Mouse (Mus musculus) WW6 (cell line): ENCODE results near the gene Il16.

Experiments used
- DNase-seq: peaks from one replicate; pipeline ENCODE4 v3.0.0-alpha.2; 2013; ENCODE audit warnings: low read depth, low spot score

Il16 gene

DNA sequence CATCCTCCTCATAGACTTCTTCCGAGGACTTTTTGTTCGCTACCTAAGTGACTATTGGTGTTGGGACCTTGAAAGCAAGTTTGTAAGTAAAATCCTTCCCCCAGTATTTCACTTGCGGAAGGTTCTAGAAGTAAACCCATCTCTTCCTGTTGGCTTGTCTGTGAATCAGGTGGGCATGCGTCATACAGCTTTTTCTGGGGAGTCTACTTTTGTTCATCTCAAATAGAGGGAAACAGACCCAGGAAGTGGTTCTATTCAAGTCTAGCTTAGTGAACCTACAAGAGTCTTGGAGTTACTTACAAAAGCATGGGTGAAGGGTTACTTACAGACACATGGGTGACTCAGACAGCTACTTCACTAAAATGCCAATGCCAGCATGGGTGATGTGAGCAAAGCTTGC is 135.6 kb downstream of the Il16 start:
- no peak for DNase-seq

DNA sequence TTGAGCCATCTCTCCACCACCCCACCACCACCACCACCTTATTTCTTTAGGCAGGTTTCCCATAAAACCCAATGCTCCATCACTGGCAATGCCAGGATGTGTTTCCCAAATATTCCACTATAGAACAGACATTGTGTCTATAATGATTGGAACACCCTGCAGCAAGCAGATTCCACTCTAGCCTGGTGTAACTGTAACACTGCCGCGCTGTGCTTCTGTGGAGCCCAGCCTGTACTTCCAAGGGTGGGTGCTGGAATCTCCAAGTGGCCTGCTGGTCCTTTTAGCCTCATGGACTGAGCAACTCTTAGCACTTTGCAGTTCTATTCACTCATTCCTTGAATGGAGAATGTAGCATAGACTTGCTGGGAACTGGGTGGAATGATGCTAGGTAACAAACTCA is 138.7 kb downstream of the Il16 start:
- no peak for DNase-seq

DNA sequence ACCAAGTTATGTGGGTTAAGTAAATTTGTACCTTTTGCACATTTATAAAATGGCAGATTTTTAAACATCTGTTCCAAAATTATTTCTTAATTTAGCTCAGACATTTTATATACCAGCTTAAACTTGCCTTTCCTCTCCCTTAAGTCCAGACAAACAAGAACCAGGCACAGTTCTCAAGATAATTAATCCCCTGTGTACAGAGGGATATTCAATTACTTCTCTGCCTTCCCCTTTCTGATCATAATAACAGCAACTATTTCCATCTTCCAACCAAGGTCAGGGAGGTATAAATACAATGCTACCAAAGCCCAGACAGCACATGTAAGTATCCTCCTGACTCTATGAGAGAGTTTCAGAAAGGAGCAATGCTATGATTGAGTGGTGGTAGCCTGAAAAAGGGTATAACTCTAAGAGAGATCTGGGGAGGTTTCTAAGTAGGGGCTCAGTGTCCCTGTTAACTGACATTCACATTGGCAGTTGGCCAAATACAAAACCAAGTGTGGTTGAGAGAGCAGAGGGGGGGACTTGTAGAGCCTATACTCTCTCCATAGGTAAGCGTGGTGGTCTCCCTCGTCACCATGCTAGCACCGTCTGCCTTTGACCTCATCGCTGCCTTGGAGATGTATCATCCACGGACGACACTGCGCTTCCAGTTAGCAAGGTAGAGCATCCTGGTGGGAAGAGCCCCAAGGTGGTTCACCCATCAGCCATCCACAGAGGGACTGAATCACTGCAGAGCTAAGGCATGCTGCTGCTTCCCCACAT is 141.2 kb downstream of the Il16 start:
- DNase-seq = no peak

DNA sequence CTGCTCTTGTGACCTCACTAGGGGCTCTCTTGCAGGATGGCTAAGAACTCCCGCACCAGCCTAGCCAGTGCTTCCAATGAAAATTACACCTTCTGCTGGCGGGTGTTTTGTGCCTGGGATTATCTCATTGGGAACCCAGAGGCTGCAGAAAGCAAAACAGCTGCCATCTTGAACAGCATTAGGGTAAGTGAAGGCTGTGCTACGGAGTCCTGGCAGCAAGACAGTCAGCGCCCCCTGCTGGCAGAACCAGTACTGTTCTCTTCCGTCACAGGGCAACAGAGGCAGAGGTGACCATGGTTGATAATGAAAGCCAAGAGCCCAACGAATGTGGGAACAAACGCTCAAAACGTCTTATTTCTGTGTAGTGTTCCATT is 145.6 kb downstream of the Il16 start:
- peak; percentile 28 for DNase-seq

DNA sequence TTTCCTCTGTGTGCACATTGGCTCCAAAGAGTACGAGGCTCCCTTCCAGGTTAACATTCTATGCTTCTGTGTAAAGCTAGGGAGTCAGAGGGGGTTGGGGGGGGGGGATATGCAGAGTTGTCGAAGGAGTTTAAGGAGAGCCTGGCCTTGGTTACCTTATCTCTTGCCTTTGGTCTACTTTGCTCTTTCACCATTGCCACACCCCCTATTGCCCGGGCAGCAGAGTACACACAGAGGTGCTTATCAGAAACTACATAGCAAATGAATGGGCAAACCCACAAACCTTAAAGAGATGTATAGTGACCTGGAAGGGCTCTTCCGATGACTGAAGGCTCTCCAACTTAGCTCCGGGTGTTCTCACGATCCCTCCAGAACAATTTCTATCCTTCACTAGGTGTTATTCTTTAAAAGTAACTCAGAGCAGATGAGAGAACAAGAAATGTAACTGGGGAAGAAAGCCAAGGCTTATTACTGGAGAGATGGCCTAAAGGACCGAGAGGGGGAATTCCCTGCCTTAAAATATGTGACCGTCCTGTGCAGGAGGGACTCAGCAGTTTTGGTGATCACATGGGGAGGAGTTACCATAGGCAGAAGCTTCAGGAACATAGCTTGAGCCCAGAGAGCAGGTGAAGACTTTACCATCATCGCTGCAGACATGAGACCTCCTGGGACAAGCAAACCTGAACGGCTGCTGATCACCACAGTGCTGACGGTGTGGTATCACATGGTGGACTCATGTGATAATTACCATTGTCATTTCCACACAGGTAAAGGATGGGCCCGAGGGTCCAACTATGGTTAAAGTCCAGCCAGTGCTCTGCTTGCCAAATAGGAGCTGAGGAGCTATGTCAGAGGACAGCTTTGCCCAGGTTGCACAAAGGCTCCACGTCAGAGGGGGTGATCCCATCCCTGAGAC is 146.3 kb downstream of the Il16 start:
- DNase-seq = no peak

DNA sequence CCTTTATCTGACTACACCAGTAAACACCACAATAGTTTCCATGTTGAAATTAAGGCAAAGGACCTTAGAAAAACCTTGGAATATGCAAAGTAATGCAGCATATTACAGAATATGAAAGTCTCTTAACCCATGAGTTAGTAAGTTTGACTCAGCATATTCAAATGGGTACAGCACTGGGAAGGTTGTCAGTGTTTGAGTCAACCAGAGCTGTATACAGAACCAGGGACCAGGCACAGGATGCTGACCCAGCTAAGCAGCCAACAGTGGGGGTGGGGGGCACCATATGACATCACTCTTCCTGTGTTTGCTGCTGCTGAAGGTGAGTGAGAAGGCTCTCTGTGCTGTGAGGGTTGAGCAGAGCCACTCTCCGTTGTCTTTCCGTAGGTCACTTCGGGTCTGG is 148.5 kb downstream of the Il16 start:
- DNase-seq = no peak

DNA sequence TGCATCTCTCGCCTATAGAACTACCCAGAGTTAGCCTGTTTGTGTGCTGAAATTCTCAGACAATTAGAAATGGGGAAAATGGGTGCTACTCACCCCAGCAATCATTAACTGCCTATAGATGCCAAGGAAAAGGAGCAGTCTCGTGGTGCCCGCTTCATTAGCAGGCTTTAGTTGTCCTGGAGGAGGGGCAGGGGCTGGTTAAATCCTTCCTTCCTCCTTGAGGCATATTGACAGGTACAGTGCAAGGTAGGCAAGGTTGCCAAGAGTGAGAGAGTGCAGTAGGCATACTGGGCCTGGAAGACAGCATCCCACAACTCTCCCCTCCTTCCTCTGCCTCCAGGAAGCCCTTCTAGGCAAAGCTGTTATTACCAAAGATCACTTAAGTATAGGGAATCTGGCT is 151.5 kb downstream of the Il16 start:
- no peak for DNase-seq
